In the genomic region with DNA sequence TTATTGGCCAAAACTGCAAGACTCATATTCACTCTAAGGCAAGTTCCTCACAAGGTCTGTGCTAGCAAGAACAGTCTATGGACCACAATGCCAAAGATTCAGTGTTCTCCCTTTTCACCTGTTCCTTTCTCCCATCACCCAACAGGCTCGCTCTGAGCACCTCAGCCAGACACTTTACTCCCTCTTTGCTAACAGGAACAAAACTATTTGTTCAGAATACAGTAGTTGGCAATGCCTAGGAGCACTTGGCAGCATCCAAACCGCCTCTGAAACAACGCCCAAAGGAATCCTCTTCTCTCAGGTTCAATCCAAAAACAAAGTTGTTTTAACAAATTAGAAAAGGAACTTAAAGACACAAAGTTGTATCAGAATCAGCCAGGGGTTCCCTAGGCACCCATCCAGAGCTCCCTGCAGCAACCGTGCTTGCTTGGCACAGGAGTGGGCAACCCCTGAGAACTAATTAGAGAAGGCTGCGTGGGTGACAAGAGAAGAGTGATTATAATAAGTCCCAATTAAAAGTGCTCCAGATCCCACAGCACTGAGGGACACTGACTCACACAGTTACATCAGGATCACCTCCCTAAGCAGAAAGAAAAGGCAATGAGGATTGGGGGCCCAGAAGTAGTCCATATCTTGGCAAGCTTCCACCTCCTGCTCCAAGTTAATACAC, we compare ENCODE assay signal across 22 mouse cellular contexts. TPM values are rescaled to one million over a fixed set of nuclear protein-coding genes. Genes with fewer than 3 reads are reported as not detected.
DNase-seq lines count a peak whose midpoint lies in the region; ATAC-seq and TF ChIP-seq lines count a peak whose summit lies in the region.
"Had no signal": no experiment of that assay in that cellular context is flagged by ENCODE, and none has a peak within 500 bp of the region (broad histone marks: within the 10 kb centered on the region; RNA-seq: fewer than 3 reads in every experiment).

No protein-coding gene starts in this region.

- WGBS in forebrain, embryonic 13.5 days, result 50% methylated on average over 5 of the region's 5 CpGs
- 36% methylated on average over 5 of the region's 5 CpGs for WGBS in forebrain, postnatal 0 days

- no peak overlapping the region for H3K27ac ChIP-seq in forebrain, embryonic 13.5 days
- H3K27ac ChIP-seq in forebrain, postnatal 0 days (ENCODE audit: low read depth, low read length), result no peak overlapping the region
- H3K27ac ChIP-seq: hindbrain, embryonic 10.5 days; intestine, embryonic 15.5 days; kidney, postnatal 0 days; liver, embryonic 15.5 days; midbrain, embryonic 12.5 days had no signal

- no peak overlapping the region for H3K4me2 ChIP-seq in forebrain, embryonic 13.5 days
- H3K4me2 ChIP-seq in forebrain, postnatal 0 days (ENCODE audit: low read depth), result no peak overlapping the region
- H3K4me2 ChIP-seq: intestine, embryonic 15.5 days; liver, embryonic 15.5 days; midbrain, embryonic 12.5 days had no signal

- no peak for TF ChIP-seq CTCF in forebrain, postnatal 0 days (IDR thresholded peaks at IDR 0.05; ENCODE audit: low read depth)

- H3K9ac ChIP-seq in forebrain, embryonic 13.5 days, result no peak overlapping the region
- no peak overlapping the region for H3K9ac ChIP-seq in forebrain, postnatal 0 days
- H3K9ac ChIP-seq: intestine, embryonic 15.5 days; liver, embryonic 15.5 days; midbrain, embryonic 12.5 days had no signal

- intact Hi-C loops in left cerebral cortex, postnatal 10 days (cut with DNase I), result no loop called here
- intact Hi-C loops in left cerebral cortex, postnatal 25 days (cut with DNase I), result no loop called here

- H3K4me3 ChIP-seq in forebrain, embryonic 13.5 days, result no peak overlapping the region
- no peak overlapping the region for H3K4me3 ChIP-seq in forebrain, postnatal 0 days (ENCODE audit: low read depth, low read length)
- H3K4me3 ChIP-seq: hindbrain, embryonic 10.5 days; intestine, embryonic 15.5 days; liver, embryonic 15.5 days; midbrain, embryonic 12.5 days had no signal

- peaks cover 7% of the 10 kb centered on the region; the same call in 1 of the 2 replicates for H3K36me3 ChIP-seq in forebrain, embryonic 13.5 days (ENCODE audit: poor library complexity, severe bottlenecking)
- peaks cover 7% of the 10 kb centered on the region; the same call in 1 of the 2 replicates for H3K36me3 ChIP-seq in forebrain, postnatal 0 days (ENCODE audit: insufficient read depth)
- H3K36me3 ChIP-seq: liver, embryonic 15.5 days had no signal

- no peaks in the 10 kb centered on the region for H3K9me3 ChIP-seq in forebrain, embryonic 13.5 days (replicated peaks)
- no peaks in the 10 kb centered on the region for H3K9me3 ChIP-seq in forebrain, postnatal 0 days (ENCODE audit: low read length)
- H3K9me3 ChIP-seq: hindbrain, embryonic 10.5 days; intestine, embryonic 15.5 days; liver, embryonic 15.5 days; midbrain, embryonic 12.5 days had no signal

- ATAC-seq in forebrain, embryonic 13.5 days, result peak; percentile 57; the same call in 1 of the 2 replicates
- no peak for ATAC-seq in forebrain, postnatal 0 days
- ATAC-seq: intestine, embryonic 15.5 days had no signal

- H3K27me3 ChIP-seq in forebrain, embryonic 13.5 days, result no peaks in the 10 kb centered on the region
- no peaks in the 10 kb centered on the region for H3K27me3 ChIP-seq in forebrain, postnatal 0 days (ENCODE audit: insufficient read depth, low read length)
- H3K27me3 ChIP-seq: CH12.LX; intestine, embryonic 15.5 days; liver, embryonic 15.5 days; midbrain, embryonic 12.5 days had no signal

- H3K4me1 ChIP-seq in forebrain, embryonic 13.5 days, result no peaks in the 10 kb centered on the region
- no peaks in the 10 kb centered on the region for H3K4me1 ChIP-seq in forebrain, postnatal 0 days (ENCODE audit: insufficient read depth)
- H3K4me1 ChIP-seq: hindbrain, embryonic 10.5 days; intestine, embryonic 15.5 days; liver, embryonic 15.5 days; midbrain, embryonic 12.5 days had no signal

- no peak for DNase-seq in forebrain, postnatal 0 days
- DNase-seq in left cerebral cortex, adult 11 months (ENCODE audit: low spot score), result peak; percentile 9
- DNase-seq in left cerebral cortex, postnatal 10 days (ENCODE audit: extremely low spot score in 1 of 2, low spot score in 2 of 2), result no peak
- DNase-seq in brain, adult 2 months (ENCODE audit: low read depth, low spot score), result peak; percentile 76
- DNase-seq in left cerebral cortex, postnatal 25 days (ENCODE audit: low spot score in 2 of 2), result peak; percentile 41 to 49
- DNase-seq in adrenal gland, postnatal 25 days, result no peak
- no peak for DNase-seq in lung, adult 18-20 months
- DNase-seq: adrenal gland, postnatal 14 days; cerebellum, postnatal 10 days; embryo, embryonic 11 days; thymus, adult 2 months had no signal

RNA-seq across cellular contexts. Expression of gene Olfr749, which starts 13.7 kb away (rescaled TPM):
- not detected in 2 replicates for polyA plus RNA-seq in forebrain, embryonic 13.5 days (2015; fragmentation: Nextera tagmentation; extraction: Ambion mirVana)
- not detected in 2 replicates for total RNA-seq in forebrain, postnatal 0 days (2014; rRNA removed)
- not detected in 2 replicates for polyA plus RNA-seq in forebrain, postnatal 0 days (2015; fragmentation: Nextera tagmentation; extraction: Ambion mirVana)
- not detected for total RNA-seq in left cerebral cortex, postnatal 10 days (2021)
- total RNA-seq in left cerebral cortex, postnatal 25 days (2021), result not detected
- not detected in 2 replicates for total RNA-seq in adrenal gland, postnatal 25 days (2021)
- total RNA-seq: adrenal gland, postnatal 14 days; CH12.LX; granulocyte monocyte progenitor cell, adult 5-6 weeks had no signal
- polyA plus RNA-seq: heart, embryonic 14.5 days; hindbrain, embryonic 10.5 days; intestine, embryonic 15.5 days; kidney, postnatal 0 days; limb, embryonic 11.5 days; liver, embryonic 15.5 days; midbrain, embryonic 12.5 days; small intestine, adult 2 months; thymus, adult 2 months had no signal

RNA-seq across cellular contexts. Expression of gene Ttc5, which starts 26.8 kb away (rescaled TPM):
- polyA plus RNA-seq in forebrain, embryonic 13.5 days (2015; fragmentation: Nextera tagmentation; extraction: Ambion mirVana), result 128 and 130 TPM in 2 replicates
- total RNA-seq in forebrain, postnatal 0 days (2014; rRNA removed), result 101 and 114 TPM in 2 replicates
- polyA plus RNA-seq in forebrain, postnatal 0 days (2015; fragmentation: Nextera tagmentation; extraction: Ambion mirVana), result 92.8 and 100 TPM in 2 replicates
- total RNA-seq in left cerebral cortex, postnatal 10 days (2021), result 10 to 100 TPM; 67.9 to 70.9 TPM
- 10 to 100 TPM; 57.2 to 63.9 TPM for total RNA-seq in left cerebral cortex, postnatal 25 days (2021)
- 41.0 and 49.9 TPM in 2 replicates for total RNA-seq in adrenal gland, postnatal 25 days (2021)

RNA-seq across cellular contexts. Expression of gene Ccnb1ip1, which starts 49.0 kb away (rescaled TPM):
- not detected in 2 replicates for polyA plus RNA-seq in forebrain, embryonic 13.5 days (2015; fragmentation: Nextera tagmentation; extraction: Ambion mirVana)
- 0.19 TPM in 1 of 2 replicates, not detected in the other for total RNA-seq in forebrain, postnatal 0 days (2014; rRNA removed)
- polyA plus RNA-seq in forebrain, postnatal 0 days (2015; fragmentation: Nextera tagmentation; extraction: Ambion mirVana), result 0.09 TPM in 1 of 2 replicates, not detected in the other
- not detected for total RNA-seq in left cerebral cortex, postnatal 10 days (2021)
- total RNA-seq in left cerebral cortex, postnatal 25 days (2021), result not detected
- total RNA-seq in adrenal gland, postnatal 25 days (2021), result not detected in 2 replicates
- total RNA-seq: adrenal gland, postnatal 14 days; granulocyte monocyte progenitor cell, adult 5-6 weeks had no signal
- polyA plus RNA-seq: heart, embryonic 14.5 days; hindbrain, embryonic 10.5 days; intestine, embryonic 15.5 days; kidney, postnatal 0 days; limb, embryonic 11.5 days; liver, embryonic 15.5 days; midbrain, embryonic 12.5 days; small intestine, adult 2 months; thymus, adult 2 months had no signal

RNA-seq across cellular contexts. Expression of gene Parp2, which starts 49.1 kb away (rescaled TPM):
- 65.0 and 67.2 TPM in 2 replicates for polyA plus RNA-seq in forebrain, embryonic 13.5 days (2015; fragmentation: Nextera tagmentation; extraction: Ambion mirVana)
- total RNA-seq in forebrain, postnatal 0 days (2014; rRNA removed), result 33.2 and 35.7 TPM in 2 replicates
- polyA plus RNA-seq in forebrain, postnatal 0 days (2015; fragmentation: Nextera tagmentation; extraction: Ambion mirVana), result 30.3 and 34.4 TPM in 2 replicates
- total RNA-seq in left cerebral cortex, postnatal 10 days (2021), result 10 to 100 TPM; 26.1 to 29.0 TPM
- total RNA-seq in left cerebral cortex, postnatal 25 days (2021), result 10 to 100 TPM; 23.0 to 24.7 TPM
- 36.9 and 37.5 TPM in 2 replicates for total RNA-seq in adrenal gland, postnatal 25 days (2021)

RNA-seq across cellular contexts. Expression of gene Olfr748, which starts 51.4 kb away (rescaled TPM):
- not detected in 2 replicates for polyA plus RNA-seq in forebrain, embryonic 13.5 days (2015; fragmentation: Nextera tagmentation; extraction: Ambion mirVana)
- not detected in 2 replicates for total RNA-seq in forebrain, postnatal 0 days (2014; rRNA removed)
- not detected in 2 replicates for polyA plus RNA-seq in forebrain, postnatal 0 days (2015; fragmentation: Nextera tagmentation; extraction: Ambion mirVana)
- not detected for total RNA-seq in left cerebral cortex, postnatal 10 days (2021)
- total RNA-seq in left cerebral cortex, postnatal 25 days (2021), result not detected
- total RNA-seq in adrenal gland, postnatal 25 days (2021), result not detected in 2 replicates
- total RNA-seq: adrenal gland, postnatal 14 days; CH12.LX; granulocyte monocyte progenitor cell, adult 5-6 weeks had no signal
- polyA plus RNA-seq: heart, embryonic 14.5 days; hindbrain, embryonic 10.5 days; intestine, embryonic 15.5 days; kidney, postnatal 0 days; limb, embryonic 11.5 days; liver, embryonic 15.5 days; midbrain, embryonic 12.5 days; small intestine, adult 2 months; thymus, adult 2 months had no signal

Comparison
In these comparisons a context has a peak if more than half of its experiments do, and no peak if none do; other contexts are left out.
1. DNase-seq: peak in left cerebral cortex, adult 11 months (single experiment), brain, adult 2 months (single experiment) and left cerebral cortex, postnatal 25 days (2 of 2); none in forebrain, postnatal 0 days (single experiment), left cerebral cortex, postnatal 10 days (0 of 2), adrenal gland, postnatal 25 days (single experiment) and lung, adult 18-20 months (0 of 2).